ENCODE assay signal across 15 mouse cellular contexts in genomic region chr8:63970612-63971391, GRCm38 (mm10). TPM values are rescaled to one million over a fixed set of nuclear protein-coding genes. Genes with fewer than 3 reads are reported as not detected.
"Had no signal": no experiment of that assay in that cellular context is flagged by ENCODE, and none has a peak within 500 bp of the region (broad histone marks: within the 10 kb centered on the region; RNA-seq: fewer than 3 reads in every experiment).

No protein-coding gene starts in this region.

RNA-seq across cellular contexts. Expression of gene Sgo2b, which starts 18.8 kb away (rescaled TPM):
- polyA plus RNA-seq: large intestine, adult 2 months; limb, embryonic 11.5 days; limb, embryonic 14.5 days; liver, adult 2 months; liver, embryonic 13.5 days; liver, embryonic 16.5 days; lung, adult 2 months; lung, embryonic 16.5 days; midbrain, embryonic 15.5 days; neural tube, embryonic 14.5 days; small intestine, adult 2 months; spleen, adult 2 months; stomach, embryonic 16.5 days; testis, adult 2 months; urinary bladder, adult 2 months had no signal
